Mouse (Mus musculus): ENCODE results near the gene Tenm3.

- TF ChIP-seq CTCF (IDR thresholded peaks at IDR 0.05; ENCODE audit: low read depth, low read length) = no peak
- TF ChIP-seq GATA1 (IDR thresholded peaks at IDR 0.05; ENCODE audit: borderline replicate concordance, low read length) = no peak
- no peak for TF ChIP-seq TAL1 (conservative IDR thresholded peaks at IDR 0.05; ENCODE audit: low read depth, low read length)
- no peak for TF ChIP-seq GATA2 (IDR thresholded peaks at IDR 0.05; ENCODE audit: borderline replicate concordance, low read depth, low read length)
These were observed 561.9 kb downstream of the Tenm3 start for GRCm38 (mm10) chr8:48281855-48282254.

Measured in G1E (cell line).